Mouse (Mus musculus): ENCODE measurements at regions not wholly inside any gene's neighbourhood (a gene's known extent, or its start where the extent isn't known, plus 50 kb on each side); places are given as distances from the start of the nearest gene placed in this dataset.
A peak's percentile ranks its signal among the peaks of the same experiment; 100 is the strongest.

DNA sequence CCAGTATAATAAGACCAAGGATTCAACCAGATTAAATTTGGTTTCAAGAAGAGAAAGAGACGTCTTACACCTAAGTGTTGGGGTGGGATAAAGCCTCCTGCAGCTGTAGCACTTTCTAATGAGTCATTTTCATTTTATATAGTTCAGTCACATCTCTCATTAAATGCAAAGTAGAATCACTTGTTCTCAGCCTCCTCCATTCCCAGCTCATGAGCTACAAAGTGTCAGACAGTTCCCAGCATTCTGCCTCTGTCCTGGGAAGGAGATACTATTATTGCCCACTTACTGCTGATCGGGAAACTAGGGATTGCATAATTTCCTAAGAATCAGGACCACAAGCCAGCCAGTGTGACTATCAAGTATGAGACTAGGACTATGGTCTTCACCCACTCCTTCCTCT lies 158.9 kb downstream of the Tph2 start:
- DNase-seq: no peak

DNA sequence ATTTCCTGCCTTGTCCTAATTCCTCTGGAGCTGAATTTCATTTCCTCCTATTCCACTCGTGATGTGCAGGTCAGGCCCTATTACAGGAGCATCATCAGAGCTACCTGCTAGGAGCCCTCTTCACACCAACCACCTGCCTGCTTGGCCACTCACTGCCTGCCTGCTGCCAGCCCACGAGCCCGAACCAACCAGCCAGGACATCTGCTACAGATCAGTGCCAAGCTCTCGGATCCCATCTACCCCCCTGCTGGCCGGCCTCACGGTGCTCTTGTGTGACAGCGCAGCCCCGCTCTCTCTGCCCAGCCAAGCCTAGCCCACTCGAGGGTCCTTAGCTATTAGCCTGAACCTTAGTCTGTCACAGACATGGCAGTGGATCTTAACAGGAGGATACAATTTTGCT lies 165.4 kb downstream of the Tph2 start:
- DNase-seq: no peak

DNA sequence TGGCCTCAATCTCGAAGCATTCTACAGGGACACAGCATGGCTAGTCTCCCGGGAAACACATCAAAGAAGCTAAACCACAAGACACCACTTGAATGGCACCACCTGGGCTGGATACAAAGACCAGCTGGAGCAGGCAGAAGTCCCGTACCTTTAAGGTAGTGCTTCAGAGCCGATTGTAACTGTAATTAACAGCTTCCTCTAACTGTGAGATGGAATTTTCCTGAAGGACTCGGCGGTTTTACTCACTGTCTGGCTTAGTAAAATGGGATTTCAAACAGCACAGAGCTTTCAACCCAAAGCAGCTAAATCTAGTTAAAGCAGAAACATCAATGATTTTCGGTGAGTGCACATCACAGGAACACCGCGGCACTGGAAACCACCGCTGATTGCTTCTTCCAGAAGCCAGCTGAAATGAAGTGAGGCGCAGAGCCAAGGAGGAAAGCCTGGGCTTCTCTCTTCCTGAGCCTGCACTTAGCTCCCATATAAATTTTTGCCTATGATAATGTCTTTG lies 171.3 kb downstream of the Tph2 start:
- peak; percentile 50 for DNase-seq

DNA sequence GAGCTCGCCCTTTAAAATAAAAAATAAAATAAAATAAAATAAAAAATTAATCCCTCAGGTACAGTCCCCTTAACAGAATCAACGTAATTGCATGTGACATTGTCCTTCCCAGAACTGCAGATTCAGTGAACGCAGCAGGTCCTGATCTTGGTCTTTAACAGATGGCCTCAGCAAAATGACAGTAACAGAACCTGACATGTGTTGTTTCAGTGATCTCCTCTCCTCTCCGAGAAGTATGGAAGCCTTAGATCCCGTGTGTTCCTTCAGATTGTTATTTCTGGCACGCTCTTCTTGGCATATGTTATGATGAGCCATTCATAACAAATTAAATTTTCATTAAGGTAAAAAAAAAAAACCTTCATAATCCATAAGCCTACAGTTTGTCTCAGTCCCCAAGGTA lies 171.9 kb downstream of the Tph2 start:
- peak; percentile 85 for DNase-seq

DNA sequence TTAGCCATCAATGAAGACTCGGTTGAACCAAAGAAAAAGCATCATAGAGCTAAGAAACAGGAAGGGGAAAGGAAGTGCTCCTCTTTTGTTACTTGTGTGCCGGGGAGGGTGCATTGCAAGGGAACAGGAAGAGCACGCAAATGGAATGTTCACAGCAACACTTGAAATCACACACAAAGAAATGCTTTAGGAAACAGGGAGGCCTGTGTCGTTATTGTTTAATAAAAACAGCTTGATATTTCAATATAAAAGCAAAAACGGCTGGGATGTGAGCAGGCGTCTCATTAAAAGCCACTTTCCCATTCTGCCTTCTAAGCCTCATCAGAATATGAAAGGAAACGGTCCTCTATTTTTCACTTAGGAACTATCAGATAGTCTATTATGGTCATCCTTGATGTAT lies 172.5 kb downstream of the Tph2 start:
- no peak for DNase-seq

DNA sequence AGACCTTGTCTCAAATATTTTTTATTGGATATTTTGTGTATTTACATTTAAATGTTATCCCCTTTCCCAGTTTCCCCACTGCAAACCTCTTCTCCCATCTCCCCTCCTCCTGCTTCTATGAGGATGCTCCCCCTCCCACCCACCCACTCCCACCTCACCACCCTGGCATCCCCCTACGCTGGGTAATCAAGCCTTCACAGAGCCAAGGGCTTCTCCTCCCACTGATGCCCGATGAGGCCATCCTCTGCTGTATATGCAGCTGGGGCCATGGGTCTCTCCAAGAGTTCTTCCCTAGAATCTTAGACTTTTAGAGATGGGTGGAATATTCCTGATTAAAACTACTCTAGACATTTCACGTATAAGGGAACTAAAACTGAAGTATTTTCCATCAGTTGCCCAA lies 172.9 kb downstream of the Tph2 start:
- no peak for DNase-seq

DNA sequence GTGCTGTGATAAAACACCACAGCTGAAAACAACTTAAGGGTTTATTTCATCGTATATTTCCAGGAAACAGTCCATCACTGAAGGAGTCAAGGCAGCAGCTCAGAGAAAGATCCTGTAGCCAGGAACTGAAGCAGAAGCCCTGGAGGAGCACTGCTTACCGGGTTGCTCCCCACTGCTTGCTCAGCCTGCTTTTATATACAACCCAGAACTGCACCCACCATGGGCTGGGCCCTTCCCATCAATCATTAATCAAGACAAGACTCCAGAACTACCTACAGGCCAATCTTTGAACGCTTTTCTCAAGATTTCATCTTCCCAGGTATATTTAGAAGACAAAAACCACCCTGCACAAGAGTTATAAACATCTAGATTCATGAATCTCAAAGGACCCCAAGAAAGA lies 188.4 kb downstream of the Tph2 start:
- no peak for DNase-seq

DNA sequence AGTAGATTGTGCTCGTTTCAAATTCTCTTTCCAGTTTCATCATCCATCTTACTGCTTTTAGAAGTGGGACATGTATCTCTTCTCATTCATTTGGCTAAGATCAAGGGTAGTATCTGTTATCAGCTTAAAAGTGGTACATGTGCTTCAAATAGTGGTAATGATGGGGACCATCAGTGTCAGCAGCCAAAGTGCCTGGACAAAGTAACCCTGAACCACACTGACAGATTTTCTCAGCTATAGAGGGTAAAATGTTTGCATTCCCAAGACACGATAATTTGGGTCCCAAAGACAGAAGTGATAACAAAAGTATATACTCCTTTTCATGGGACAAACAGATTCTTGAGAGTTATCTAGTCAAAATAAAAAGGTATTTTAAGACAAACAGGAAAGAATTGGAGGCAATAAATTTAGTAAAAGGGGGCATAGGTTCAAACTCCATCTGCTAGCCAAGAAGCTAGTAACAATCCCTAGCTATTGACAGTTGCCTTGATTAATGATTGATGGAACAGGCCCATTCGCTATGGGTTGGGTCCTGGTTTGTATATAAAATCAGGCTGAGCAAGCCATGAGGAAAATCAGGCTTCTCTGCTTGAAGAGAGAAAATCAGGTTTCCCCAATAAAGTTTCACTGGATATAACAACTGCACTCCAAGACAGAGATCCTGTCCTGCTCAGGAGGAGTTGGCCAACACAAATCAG lies 189.5 kb downstream of the Tph2 start:
- DNase-seq: no peak

DNA sequence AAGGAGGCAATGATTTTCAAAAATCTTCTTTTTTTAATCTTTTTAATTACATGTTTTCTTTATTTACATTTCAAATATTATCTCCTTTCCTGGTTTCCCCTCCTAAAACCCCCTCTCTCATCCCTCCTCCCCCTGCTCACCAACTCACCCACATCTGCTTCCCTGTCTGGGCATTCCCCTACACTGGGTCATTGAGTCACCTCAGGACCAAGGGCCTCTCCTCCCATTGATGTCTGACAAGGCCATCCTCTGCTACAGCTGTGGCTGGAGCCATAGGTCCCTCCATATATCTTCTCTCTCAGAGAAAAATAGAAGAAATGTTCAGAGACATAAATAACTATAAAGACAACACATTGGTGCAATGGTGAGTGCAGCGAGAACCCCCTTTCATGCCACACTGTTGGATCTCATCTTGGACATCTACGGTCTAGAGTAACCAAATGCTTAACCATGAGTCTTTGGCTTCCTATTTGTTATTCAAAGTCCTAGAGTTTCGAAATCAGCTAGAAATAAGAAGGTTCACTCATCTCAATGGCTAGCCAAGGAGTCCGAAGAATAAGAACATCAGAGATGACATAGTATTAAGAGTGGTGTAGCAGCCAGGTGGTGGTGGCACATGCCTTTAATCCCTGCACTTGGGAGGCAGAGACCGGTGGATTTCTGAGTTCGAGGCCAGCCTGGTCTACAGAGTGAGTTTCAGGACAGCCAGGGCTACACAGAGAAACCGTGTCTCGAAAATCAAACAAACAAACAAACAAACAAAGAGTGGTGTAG lies 186.5 kb upstream of the Trhde start:
- no peak for DNase-seq

DNA sequence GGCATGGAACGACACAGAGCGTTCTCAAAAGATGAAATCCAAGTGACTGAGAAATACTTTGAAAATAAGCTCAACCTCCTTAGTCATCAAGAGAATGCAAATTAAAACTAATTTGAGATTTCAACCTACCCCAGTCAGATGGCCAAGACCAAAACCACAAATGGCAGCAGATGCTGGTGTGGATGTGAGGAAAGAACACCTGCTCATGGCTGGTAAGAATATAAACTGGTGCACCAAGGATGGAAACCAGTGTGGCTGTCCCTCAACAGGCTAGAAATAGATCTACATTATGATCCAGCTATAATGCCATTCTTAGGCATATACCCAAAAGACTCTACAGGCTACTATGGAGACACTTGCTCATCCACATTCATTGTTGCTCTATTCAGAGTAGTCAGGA lies 170.3 kb upstream of the Trhde start:
- no peak for DNase-seq

DNA sequence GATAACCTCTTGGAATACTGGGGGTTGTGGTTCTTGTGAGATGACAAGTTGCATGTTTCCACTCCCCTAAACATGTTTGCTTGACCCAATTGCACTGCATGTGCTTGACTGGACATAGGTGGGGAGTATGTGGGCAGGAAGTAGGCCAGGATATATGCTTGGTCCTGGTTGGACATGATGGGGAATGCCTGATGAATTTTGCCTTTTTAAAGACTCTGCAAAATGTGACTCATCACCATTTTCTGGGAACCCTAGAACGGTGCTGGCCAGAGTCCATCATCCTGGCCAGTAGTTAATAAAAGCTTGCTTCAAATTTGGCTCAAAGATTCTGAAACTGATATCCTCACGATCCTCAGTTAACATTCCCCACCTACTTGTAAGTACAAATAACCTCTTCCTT lies 161.5 kb upstream of the Trhde start:
- DNase-seq: no peak

DNA sequence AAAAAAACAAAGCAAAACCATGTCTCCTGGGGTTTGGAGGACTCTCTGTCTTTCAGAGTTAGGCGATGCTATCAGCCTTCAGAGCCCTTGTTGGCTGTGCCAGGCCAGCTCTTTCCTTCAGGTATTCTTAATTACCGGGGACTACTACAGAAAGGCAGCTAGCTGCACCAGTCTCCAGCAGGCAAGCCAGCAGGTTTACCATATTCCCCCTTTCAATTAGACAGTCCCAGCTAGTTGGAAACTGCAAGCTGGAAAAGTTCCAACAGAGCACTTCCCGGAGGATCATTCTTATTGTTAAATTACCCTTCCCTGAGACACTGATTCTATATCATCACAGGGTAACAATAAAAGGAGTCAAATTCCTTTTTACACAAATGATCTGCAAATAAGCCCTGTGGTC lies 155.8 kb upstream of the Trhde start:
- no peak for DNase-seq

DNA sequence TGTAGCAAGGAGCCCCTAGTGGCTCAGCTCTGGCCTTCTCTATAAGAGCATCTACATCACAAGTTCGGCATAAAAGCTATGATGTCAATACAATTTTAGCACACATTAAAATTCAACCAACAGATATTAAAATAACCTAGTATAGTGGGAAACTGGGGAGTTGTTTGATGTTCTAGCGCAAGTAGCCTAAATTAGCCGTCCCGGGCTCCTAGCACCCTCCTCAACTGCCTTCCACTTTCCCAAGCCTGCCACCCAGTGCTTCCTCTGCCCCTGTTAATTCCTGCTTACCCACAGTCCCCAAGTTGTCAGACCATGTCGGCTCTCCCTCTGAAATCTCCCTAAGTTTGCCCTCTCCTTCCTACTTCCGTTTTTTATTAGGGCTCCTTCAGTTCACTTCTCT lies 154.2 kb upstream of the Trhde start:
- no peak for DNase-seq

DNA sequence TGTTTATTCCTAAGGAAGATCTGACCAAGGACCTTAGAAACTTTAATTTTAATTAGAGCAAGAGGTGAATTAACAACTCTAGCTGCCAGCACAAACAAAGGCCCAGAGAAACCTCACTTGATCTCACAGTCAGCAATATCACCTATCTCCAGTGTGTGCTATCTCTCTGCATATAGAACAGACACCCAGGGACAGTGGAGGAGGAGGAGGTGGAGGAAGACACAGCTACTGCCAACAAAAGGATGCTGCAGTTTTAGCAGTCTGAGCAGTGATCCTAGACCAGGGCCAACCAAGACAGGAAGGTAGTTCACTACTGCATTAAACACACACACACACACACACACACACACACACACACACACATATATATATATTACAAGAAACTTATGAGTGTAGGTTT lies 153.5 kb upstream of the Trhde start:
- DNase-seq: no peak

DNA sequence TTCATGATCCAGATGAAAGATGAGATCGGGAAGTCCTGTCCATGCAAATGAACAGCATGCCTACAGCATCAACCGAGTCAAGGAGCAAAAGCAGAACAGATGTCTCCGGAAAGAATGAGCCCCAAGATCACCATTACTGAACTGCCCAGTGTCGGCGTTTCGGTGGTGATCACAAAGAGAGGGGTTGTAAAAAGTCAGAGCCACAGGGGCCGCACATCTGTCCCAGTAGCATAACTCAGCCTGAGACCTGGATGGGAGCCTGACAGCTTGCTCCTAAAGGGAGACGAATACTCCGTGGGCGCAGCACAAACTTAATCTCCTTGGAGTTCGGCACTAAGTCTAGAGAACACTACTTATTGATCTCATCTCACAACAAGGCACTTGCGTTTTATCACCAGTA lies 151.3 kb upstream of the Trhde start:
- no peak for DNase-seq

DNA sequence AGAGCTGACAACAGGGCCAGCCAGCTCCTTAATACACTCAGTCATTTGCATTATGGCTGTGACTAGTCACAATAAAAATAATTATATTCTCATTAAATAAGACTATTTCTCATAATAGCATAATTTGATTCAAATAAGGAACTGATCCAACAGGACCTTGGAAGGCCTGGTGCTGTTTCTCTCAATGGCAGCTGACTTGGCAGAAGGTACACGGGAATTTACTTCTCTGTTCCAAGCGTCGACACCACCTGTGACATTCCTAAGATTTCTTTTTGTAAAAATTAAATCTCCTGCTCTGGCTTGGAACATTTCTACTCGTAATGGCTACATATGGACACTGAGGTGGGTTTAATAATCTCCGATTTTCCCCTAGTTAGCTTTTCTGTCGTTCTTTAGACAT lies 147.1 kb upstream of the Trhde start:
- no peak for DNase-seq

DNA sequence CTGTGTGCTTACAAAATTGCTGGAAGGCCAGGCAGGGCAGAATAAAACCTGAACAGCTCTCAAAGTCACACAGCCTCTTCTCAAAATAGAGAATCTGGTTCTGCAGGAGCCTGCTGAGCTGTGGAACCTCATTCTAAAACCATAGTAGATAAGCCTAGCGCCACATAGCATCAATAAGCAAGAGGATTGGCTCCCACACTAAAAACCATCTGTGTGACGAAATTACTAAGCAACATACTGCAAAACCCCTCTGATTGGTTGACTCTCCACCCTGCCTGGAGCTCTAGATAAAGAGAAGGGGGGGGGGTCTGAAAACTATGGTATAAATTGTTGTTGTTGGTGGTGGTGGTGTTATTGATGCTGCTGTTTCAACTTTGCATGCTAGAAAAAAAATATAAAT lies 122.6 kb upstream of the Trhde start:
- no peak for DNase-seq

DNA sequence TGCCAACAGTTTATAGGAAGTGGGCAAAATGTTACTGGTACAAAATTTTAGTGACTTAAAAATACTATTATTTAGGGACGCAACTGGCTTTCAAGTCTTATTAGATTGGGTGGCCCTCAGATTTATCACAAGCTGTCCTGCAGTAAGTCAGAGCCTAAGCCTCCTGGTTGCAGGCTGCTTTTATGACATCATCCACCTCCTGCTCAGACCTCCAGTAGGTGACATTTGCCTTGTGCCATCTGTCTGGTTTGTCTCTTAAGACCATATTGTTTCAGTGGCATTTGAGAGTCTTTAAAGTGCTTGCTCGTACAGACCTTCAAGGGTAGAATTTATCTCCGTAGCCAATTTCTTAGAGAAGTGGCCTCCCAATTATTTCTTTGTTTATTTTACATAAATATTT lies 111.9 kb upstream of the Trhde start:
- peak; percentile 25 for DNase-seq

DNA sequence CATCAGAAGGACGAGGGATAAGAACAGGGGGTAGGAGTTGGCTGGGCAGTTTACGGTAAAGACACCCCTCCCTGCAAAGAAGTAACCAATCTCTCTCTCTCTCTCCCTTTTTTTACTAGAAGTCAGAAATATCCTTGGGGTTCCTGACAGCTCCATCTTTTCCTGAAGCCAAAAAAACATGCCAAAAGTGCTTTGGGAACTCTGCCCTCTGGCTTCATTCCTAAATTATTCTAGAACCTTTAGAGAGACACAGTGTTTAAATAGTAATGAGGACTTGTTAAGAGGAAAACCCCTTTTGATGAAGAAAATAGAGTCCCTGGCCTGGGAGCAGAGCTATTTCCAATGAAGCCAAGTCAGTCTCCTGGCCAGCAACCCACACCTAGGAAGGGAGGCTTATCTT lies 89.8 kb upstream of the Trhde start:
- no peak for DNase-seq

DNA sequence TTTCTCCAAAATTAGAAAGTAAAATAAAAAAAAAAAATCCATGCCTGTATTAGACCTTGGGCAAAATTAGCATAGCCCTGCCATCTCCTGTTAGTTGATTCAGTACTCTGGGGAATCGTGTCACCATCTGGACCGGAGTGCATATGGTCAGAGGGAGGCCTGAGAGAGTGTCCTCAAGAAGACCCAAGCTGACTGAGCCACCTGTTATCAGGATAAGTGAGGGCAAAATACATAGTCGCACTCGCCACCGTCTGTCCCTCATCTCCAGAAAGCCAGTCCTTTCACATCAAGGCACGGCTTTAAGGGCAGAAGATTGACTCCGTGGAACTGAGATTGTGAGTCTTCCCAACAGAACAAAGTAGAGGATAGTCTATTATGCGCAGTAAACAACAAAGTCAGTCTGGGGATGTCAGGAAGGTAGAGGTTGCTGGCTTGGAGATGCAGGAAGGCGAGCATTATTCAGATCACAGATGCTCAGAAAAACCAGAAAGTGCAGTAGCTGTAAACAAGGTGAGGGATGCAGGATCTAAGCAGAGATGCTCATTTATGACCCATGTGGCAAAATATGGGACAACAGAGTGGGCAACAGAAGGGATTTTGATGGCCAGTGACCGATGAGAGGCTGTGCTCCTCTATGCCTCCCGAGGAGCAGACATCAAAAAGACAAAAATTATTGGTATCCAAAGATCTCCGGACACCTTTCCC lies 88.8 kb upstream of the Trhde start:
- peak; percentile 46 for DNase-seq

DNA sequence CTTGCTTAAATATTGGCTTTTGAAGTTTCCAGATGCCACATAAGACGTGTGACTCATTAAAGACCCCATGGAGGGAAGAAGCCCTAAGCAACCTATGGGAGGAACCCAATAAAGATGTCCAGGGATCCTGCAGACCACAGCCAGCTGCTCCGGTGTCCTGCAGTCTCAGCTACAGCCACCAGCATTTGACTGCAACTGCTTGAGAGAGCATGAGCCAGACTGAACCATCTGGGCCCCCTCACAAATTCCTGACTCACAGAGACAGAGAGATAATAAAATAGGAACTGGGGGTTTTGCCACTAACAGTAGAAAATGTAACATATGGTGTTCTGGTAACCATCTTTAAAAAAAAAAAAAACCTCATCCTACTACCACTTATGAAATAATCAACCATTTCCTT lies 69.1 kb upstream of the Trhde start:
- no peak for DNase-seq

DNA sequence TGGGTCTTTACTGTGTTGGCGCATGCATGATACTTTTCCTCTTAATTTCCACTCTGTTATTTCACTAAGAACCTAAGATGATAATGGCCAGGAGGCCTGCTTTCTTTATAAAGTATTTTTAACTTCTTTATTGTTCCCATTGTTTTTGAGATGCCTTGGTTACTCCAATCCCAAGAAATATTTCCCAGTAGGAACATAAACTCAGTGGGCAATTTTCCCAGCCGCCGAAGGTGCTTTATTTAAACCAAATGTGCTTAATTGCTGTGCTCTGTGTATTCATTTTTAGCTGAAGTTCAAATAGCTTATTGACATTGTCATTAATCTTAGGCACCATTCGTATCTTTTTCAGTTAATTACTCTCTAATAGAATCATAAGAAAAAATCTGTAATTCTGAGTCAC lies 55.1 kb upstream of the Trhde start:
- DNase-seq: no peak

DNA sequence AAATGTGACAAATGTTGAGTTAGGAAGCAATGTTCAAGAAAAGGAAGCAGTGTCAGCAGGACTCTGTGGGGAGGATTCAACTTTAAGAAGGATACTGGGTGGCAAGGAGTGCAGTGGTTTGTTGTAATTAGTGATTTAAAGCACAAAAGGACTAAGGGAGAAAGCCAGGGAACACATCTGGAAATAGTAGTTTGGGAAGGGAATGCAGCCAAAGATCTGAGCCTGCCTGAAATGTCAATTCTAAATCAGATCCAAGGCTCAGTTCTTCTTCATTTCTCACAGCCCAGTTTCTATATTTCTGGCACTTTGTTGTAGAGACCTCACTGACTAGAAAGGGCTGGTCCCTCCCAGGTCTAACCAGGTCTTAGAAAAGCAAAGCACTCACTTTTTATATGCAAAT lies 50.6 kb upstream of the Trhde start:
- no peak for DNase-seq
